Mouse (Mus musculus) erythroblast, adult 5-6 weeks (primary cell): Measurements from ENCODE around the gene Mtcl1. TPM values are rescaled to one million over a fixed set of nuclear protein-coding genes. Genes with fewer than 3 reads are reported as not detected.
A peak's percentile ranks its signal among the peaks of the same experiment; 100 is the strongest.

Experiments used
- ATAC-seq: replicated peaks from 2 replicates; pipeline ENCODE4 v1.8.0; 2016; ENCODE audit warnings: moderate number of reproducible peaks, mild to moderate bottlenecking, moderate TSS enrichment, inconsistent platforms; ENCODE audit not compliant: poor library complexity, low FRiP score, severe bottlenecking
- total RNA-seq, 2 experiments: library from RNA; stranded (forward) in 1 of 2; stranded (reverse) in 1 of 2; fragments of 150-400 nt in 1 of 2; fragments of 200-764, 138-1000 nt in 1 of 2; gene quantifications; 2 replicates each; pipeline versions ENCODE4 v1.2.3 to v1.2.4; 2015 to 2017; ENCODE audit warnings: low replicate concordance in 2 of 2

The Mtcl1 gene
- total RNA-seq (2015; ENCODE audit: low replicate concordance) (not detected in 2 replicates), total RNA-seq (2017; ENCODE audit: low replicate concordance) (not detected in 2 replicates)

DNA sequence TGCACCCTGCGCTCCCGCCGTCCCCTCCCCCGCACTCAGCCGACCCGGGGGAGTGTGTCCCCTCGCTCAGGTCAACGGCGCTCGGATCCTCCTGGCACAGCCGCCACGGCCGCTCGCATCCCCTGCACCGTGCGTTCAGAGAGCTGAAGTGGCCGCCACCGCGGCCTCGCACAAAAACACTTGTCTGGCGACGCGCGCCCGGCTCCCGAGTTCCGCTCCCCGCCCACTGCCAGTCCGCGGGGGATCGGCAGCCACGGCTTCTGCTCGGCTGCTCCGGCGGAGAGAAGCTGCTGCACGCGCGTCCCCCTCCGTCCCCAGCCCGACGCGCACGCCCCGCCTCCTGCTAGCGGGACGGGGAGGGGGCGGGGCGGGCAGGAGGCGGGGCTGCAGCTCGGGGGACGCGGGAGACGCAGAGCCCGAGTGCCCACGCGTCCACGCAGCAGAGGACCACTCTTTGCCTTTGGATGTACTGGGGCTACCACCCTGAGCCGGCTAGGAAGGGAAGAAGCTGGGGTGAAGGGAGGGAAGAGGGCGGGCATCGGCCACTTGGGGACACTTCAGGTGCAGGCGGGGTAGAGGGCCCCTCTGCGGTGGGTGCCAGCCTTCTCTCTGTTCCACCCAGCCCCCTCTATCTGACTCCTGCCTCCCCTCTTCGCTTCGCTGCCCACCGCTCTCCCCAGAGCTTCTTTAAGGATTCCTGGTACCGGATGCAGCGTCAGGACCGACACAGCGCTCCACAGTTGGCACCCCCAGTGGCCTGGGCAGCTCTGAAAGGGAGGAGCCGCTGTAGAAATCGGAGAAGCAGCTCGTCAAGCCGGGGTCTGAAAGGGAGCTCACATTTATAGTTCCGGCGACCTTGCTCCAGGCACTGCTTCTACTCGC is at the start of gene Mtcl1:
Gene Mtcl1 (minus strand): TSS at position 291 of the 882 bp plus-strand sequence.
- no peak for ATAC-seq

DNA sequence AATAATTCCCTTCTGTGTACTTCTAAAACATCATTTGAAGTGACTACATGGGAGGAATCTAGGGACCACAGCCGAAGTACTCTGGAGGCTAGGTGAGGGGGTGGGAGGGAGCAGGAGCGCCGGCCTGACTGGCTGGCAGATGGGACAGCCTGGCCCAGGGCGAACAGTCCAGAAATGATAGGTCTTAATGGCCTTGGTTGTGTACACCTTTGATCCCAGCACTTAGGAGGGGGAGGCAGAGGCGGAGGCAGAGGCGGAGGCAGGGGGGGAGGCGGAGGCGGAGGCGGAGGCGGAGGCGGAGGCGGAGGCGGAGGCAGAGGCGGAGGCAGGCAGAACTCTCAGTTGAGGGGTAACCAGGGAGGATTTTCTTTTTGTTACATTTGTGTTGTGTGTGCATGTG is 49.0 kb upstream of the Mtcl1 start:
- ATAC-seq = no peak

- ATAC-seq = no peak
These were observed 47.0 kb upstream of the Mtcl1 start for GRCm38 (mm10) chr17:66496589-66496988.

DNA sequence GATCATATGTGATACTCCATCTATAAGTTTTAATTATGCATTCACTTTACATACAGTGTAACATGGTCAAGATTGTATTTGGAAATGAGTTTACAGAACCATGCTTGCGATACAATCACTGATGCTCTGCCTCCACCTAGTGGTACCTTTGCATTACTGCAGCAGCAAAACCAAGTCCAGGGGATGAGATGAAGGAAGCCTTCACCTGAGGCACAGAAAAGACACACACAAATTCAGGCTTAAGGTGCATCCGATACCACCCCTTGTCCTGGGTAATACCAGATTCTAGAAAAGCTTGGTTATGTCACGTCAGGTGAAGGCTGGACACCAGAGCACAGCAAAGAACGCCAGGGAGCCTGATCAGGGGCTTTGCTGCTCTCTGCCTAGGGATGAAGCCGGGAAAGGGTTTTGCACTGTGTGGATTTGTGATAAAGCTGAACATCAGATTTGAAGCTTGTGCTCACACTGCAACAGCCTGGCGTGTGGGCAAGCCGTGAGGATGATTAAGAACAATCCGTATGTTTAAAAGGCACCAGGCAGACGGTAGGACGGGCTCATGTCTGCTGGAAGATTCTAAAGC is 40.6 kb upstream of the Mtcl1 start:
- ATAC-seq = peak; percentile 73; the same call in 1 of the 2 replicates

DNA sequence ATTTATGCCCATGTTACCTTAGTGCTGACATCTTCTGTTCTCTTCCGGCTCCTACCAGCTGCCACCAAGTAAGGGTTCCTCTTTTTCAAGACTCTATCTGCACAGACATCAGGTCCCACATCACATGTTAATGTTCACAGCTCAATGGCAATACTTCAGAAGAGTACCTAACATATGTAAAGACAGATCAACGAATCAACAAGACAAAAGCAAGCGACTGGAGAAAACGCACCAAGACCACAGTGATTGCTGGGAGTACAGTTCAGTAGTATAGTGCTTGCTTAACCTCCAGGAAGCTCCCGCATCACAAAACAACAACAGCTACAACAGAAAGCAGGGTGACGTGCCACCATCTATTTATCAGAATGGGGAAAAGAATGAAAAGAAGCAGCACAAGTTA is 37.0 kb upstream of the Mtcl1 start:
- no peak for ATAC-seq

GRCm38 (mm10) chr17:66485742-66486141 is 36.2 kb upstream of the Mtcl1 start:
- ATAC-seq = 0 out of 2 replicates have a peak, but pooled peaks have one; percentile 55

DNA sequence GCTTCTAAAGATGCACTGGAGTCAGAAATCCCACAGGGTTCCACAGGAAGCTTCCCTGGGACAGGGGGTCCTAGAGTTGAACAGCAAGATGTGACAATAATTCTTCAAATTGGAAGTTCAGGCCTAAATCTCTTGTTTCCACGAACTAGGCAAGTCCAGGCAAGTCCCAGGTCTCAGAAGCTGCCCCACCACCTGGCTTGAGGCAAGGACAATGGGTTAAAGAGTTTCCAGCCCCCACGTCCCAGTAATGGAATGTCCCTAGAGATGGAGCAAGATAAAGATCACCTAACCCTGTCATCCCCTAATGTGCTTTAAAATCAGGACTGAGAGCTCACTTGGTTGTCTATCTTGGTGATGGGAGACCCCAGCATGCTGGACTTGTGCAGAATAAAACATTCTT is 35.4 kb upstream of the Mtcl1 start:
- no peak for ATAC-seq

DNA sequence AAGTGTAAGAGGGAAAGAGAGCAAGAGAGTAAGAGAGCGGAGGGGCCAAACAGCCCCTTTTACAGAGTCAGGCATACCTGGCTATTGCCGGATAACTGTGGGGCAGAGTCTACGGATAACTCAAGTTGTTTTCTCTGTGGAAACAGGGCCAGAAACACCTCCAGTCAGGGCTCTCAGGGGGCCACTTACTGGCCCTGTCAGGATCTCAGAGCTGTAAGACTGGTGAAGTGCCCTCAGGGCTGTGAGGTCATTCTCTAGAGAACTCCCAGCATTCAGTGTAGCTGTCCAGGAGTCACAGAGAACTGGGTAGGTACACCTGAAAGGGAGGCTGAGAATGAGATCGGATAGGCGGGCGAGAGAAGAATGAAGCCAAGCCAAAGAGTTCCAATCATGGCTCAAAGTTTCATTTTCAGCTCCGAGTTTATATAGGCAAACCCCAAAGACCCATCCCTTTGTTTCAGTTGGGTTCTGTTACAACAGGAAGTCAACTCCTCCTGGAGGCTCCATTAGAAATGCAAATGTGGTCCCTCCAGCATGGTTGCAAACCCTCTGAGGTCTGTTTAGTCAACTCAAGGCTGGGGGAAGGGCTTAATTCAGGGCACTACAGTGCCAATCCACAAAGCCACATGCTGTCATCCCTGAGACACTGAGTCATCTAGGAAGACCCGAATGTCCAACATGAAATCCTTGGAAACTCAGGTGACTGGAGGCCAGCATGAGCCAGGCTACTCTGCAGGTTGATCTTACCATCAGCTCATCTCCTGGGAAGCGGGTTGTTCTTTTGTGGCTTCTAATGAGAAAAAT is 34.3 kb upstream of the Mtcl1 start:
- ATAC-seq = no peak

DNA sequence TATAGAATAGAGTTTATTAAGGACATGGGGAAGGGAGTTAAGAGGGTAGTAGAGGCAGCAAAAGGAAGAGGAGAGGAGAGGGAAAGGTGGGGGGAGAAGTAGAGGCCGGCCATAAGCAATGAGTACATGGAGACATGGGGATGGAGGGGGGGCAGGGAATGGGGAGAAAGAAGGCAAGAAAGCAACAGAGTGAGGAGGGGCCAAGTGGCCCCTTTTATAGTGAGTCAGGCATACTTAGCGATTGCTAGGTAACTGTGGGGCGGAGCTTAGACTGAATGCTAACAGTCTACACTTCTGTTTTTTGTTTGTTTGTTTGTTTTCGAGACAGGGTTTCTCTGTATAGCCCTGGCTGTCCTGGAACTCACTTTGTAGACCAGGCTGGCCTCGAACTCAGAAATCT is 31.7 kb upstream of the Mtcl1 start:
- no peak for ATAC-seq

- no peak for ATAC-seq
These were observed 31.1 kb upstream of the Mtcl1 start for GRCm38 (mm10) chr17:66480491-66481278.

GRCm38 (mm10) chr17:66479813-66480490 is 30.4 kb upstream of the Mtcl1 start:
- ATAC-seq = no peak

DNA sequence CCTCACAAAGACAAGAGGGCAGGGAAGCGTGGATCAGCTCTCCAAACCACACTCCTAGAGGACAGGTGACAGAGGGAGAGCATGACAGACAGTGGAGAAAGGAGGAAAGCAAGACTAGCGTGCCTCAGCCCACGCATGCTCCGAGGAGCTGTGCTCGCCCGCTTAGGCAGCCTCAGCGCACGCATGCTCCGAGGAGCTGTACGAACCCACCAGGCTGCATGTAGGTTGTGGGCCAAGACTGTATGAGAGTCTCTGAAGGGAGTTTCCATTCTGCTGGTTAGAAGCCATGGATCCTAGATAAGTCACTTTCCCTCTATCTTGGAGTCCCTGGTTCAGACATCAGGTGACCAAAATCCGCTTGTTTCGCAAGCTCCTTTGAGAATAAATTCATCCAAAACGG is 29.8 kb upstream of the Mtcl1 start:
- ATAC-seq = no peak

DNA sequence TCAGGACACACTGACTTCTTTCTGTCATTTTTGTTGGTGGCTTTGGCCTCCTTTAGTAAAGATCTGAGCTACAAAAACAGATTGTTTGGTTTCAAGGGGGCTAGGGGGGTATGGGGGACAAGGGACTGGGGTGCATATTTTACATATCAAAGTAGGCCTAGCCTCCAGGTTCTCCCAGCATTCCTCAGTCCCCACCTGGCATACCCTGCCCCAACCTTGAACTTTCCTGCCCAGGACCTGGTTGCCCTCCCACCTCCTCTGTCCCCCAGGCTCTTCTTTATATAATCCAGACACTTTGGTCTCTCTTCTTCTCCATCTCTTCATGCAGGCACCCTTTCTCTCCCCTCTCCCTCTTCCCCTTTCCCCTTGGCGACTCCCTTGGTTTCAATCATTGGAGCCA is 23.7 kb upstream of the Mtcl1 start:
- ATAC-seq = no peak

DNA sequence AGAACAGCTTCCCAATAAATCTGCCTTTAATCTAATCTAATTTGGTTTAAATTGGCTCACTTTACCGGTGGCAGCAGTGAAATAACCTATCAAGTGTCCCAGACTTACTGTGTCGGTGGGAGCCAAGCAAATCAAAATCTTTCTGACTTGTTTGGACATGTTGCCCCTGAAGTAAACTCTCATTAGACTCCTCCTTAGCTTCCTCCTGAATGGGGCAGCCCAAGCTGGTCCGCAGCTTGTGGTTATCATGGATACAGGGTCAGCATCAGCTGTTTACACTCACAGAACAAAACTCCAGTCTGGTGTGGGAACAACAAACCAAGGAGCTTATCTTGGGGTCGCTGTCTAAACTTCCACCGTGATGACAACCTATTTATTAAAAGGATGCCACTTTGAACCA is 22.2 kb upstream of the Mtcl1 start:
- ATAC-seq = no peak

- ATAC-seq = no peak
These were observed 21.7 kb upstream of the Mtcl1 start for GRCm38 (mm10) chr17:66471252-66471651.

GRCm38 (mm10) chr17:66470020-66470419 is 20.5 kb upstream of the Mtcl1 start:
- ATAC-seq = no peak

GRCm38 (mm10) chr17:66457278-66457677 is 7.7 kb upstream of the Mtcl1 start:
- no peak for ATAC-seq

GRCm38 (mm10) chr17:66451143-66451542 is 1.6 kb upstream of the Mtcl1 start:
- no peak for ATAC-seq

GRCm38 (mm10) chr17:66450526-66451070 is 1.0 kb upstream of the Mtcl1 start:
- no peak for ATAC-seq
